Mouse (Mus musculus) embryonic facial prominence, embryonic 13.5 days (tissue): ENCODE data around the gene Ptgs2. TPM values are rescaled to one million over a fixed set of nuclear protein-coding genes. Genes with fewer than 3 reads are reported as not detected.
A peak's percentile ranks its signal among the peaks of the same experiment; 100 is the strongest.

ENCODE experiments used
- ATAC-seq: fragments of 200-750 bp; cut with Nextera tagmentation; 2 replicates; pipeline ENCODE4 v1.8.0; 2017; ENCODE audit warnings: low read depth; ENCODE audit not compliant: insufficient number of reproducible peaks, insufficient read depth, low FRiP score, low TSS enrichment
- H3K27ac ChIP-seq: fragments of 300-500 bp; sonication (generic); 2 replicates; pipeline ENCODE4 v1.5.1; 2015; ENCODE audit warnings: moderate library complexity, mild to moderate bottlenecking, inconsistent platforms
- H3K27me3 ChIP-seq: fragments of 300-500 bp; sonication (generic); 2 replicates; pipeline ENCODE4 v1.6.1; 2015; ENCODE audit warnings: mild to moderate bottlenecking, inconsistent platforms
- H3K36me3 ChIP-seq: fragments of 300-500 bp; sonication (generic); 2 replicates; pipeline ENCODE4 v1.6.1; 2015; ENCODE audit warnings: mild to moderate bottlenecking, inconsistent platforms
- H3K4me1 ChIP-seq: fragments of 300-500 bp; sonication (generic); 2 replicates; pipeline ENCODE4 v1.6.1; 2015; ENCODE audit warnings: inconsistent platforms
- H3K4me2 ChIP-seq: fragments of 300-500 bp; sonication (generic); 2 replicates; pipeline ENCODE4 v1.6.1; 2015; ENCODE audit warnings: moderate library complexity, mild to moderate bottlenecking, inconsistent platforms
- H3K4me3 ChIP-seq: fragments of 300-500 bp; sonication (generic); 2 replicates; pipeline ENCODE4 v1.5.1; 2015; ENCODE audit warnings: mild to moderate bottlenecking, inconsistent platforms
- H3K9ac ChIP-seq: fragments of 300-500 bp; sonication (generic); 2 replicates; pipeline ENCODE4 v1.6.1; 2015; ENCODE audit warnings: mild to moderate bottlenecking, inconsistent platforms
- H3K9me3 ChIP-seq: fragments of 300-500 bp; sonication (generic); 2 replicates; pipeline ENCODE4 v1.6.1; 2016; ENCODE audit warnings: inconsistent platforms
- WGBS: fragments of 180-500 bp; shearing (Covaris S2); methylation state at CpG from one replicate; pipeline ENCODE4 v1.1.7; 2015; ENCODE audit warnings: mixed read lengths; 5-methylcytosine and 5-hydroxymethylcytosine counted together
- polyA plus RNA-seq: library from polyadenylated mRNA; unstranded; fragments of >200 nt; fragmentation: Nextera tagmentation; extraction: Ambion mirVana; gene quantifications from 2 replicates; pipeline ENCODE4 v1.2.1, GENCODE M21; 2015

The Ptgs2 gene
- 0.11 and 0.22 TPM in 2 replicates for polyA plus RNA-seq

DNA sequence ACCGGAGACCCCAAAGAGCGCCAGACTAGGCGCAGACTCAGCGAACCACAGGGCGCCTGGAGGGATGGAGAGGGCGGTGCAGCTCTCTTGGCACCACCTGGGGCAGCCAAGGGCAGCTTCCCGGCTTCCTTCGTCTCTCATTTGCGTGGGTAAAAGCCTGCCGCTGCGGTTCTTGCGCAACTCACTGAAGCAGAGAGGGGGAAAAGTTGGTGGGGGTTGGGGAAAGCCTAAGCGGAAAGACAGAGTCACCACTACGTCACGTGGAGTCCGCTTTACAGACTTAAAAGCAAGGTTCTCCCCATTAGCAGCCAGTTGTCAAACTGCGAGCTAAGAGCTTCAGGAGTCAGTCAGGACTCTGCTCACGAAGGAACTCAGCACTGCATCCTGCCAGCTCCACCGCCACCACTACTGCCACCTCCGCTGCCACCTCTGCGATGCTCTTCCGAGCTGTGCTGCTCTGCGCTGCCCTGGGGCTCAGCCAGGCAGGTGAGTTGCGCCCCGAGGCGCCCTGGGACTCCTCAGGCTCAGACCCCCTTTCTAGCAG is at the start of gene Ptgs2:
Ptgs2 (plus strand) TSS at position 242 of the 544 bp plus-strand sequence.
- 1% methylated on average over 26 of the region's 26 CpGs for WGBS
- no peaks in the 10 kb centered on the region for H3K36me3 ChIP-seq
- H3K9ac ChIP-seq = peak within 1 kb of the TSS; percentile 73
- peak; percentile 84 for ATAC-seq
- H3K9me3 ChIP-seq = no peaks in the 10 kb centered on the region
- peak within 1 kb of the TSS; percentile 51 for H3K4me3 ChIP-seq
- H3K4me2 ChIP-seq = peak within 1 kb of the TSS; percentile 82
- H3K27ac ChIP-seq = no peak within 1 kb of the TSS
- H3K27me3 ChIP-seq = no peaks in the 10 kb centered on the region
- peaks cover 8% of the 10 kb centered on the region for H3K4me1 ChIP-seq

DNA sequence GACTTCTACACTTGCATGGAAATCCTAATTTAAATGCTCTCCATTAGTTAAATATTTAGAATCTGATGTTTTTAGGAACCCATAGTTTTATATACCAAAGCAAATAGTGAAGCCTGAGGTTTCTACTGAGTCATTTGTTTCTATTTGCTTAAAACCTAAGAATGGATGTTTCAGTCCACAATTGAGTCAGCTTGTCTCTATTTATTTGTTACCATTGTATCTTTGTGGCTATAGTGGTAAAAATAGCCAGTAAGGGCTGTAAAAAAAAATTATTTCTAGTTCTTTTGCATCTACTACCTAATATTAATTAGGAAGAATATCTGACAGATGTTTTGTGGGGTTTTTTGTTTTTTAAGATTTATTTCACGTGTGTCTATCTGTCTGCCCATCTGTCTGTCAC is 49.6 kb upstream of the Ptgs2 start:
- H3K4me2 ChIP-seq = no peak overlapping the region
- 78% methylated on average over 1 of the region's 1 CpGs for WGBS
- ATAC-seq = no peak

DNA sequence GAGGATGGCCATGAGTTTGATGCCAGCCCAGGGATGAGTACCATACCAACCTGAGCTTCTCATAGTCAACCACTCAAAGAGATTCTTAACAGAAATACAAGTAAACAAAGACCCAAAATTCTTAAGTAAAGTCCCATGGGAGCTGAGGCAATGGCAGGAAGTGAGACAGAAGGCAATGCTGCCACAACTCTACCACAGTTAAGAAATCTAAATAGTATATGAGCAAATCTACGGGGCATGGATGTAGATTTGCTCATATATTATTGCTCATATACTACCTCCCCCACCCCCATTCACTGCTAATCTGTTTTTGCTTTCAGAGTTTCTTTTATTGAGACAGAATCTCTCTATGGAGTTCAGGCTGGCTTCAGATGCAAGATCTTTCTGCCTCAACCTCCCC is 34.1 kb upstream of the Ptgs2 start:
- Histone ChIP-seq H3K27ac (no peak overlapping the region), H3K9me3 (no peaks in the 10 kb centered on the region), H3K4me3 (no peak overlapping the region), H3K36me3 (no peaks in the 10 kb centered on the region), H3K4me2 (no peak overlapping the region), H3K4me1 (no peaks in the 10 kb centered on the region), H3K27me3 (no peaks in the 10 kb centered on the region), H3K9ac (no peak overlapping the region)
- no peak for ATAC-seq
- WGBS = 83% methylated on average over 1 of the region's 1 CpGs

More for the DNA sequence above, 49.6 kb upstream of the Ptgs2 start:
- H3K4me3 ChIP-seq = no peak overlapping the region
- H3K9me3 ChIP-seq = no peaks in the 10 kb centered on the region
- no peaks in the 10 kb centered on the region for H3K27me3 ChIP-seq
- no peaks in the 10 kb centered on the region for H3K36me3 ChIP-seq
- no peak overlapping the region for H3K9ac ChIP-seq
- no peaks in the 10 kb centered on the region for H3K4me1 ChIP-seq
- no peak overlapping the region for H3K27ac ChIP-seq

DNA sequence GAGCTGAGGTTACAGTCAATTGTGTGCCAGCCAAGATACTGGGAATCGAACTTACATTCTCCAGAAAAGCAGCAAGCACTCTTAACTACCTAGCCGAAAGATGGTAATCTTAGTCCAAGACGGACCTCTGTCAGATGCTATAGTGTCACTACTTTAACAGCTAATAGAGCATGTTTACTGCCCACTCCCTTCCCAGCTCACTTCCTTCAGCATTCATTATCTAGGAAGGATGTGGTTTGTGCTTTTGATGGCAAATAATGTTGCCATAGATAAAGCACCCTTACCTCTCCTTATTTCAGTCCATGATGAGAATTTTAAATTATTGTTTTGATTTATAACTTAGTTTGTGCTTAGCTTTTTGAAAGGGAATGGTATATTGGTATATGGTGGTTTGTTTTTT is 27.0 kb upstream of the Ptgs2 start:
- Histone ChIP-seq H3K27ac (no peak overlapping the region), H3K4me1 (no peaks in the 10 kb centered on the region), H3K9me3 (no peaks in the 10 kb centered on the region), H3K9ac (no peak overlapping the region), H3K4me3 (no peak overlapping the region), H3K36me3 (no peaks in the 10 kb centered on the region), H3K27me3 (no peaks in the 10 kb centered on the region), H3K4me2 (no peak overlapping the region)
- ATAC-seq = no peak
- WGBS = 82% methylated on average over 3 of the region's 3 CpGs

DNA sequence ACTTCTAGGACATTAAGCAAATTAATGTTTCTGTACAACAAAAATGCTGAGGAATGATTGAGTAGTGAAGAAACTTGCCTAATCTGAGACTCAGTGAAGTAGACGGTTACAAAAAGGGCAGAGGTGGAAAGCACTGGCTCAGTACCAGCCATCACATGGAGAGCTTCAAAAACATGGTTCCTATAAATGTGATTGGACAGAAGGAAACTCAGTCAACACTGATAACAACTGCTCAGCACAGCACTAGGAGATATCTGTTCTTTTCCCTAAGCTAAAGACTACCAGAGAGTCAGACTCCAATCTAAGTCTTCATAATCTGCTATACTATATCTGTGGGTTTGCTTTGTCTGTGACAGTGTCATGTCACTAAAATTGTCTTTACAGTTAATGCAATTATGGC is 25.2 kb upstream of the Ptgs2 start:
- WGBS = 76% methylated on average over 1 of the region's 1 CpGs
- H3K36me3 ChIP-seq = no peaks in the 10 kb centered on the region
- no peak for ATAC-seq
- no peaks in the 10 kb centered on the region for H3K9me3 ChIP-seq
- H3K4me3 ChIP-seq = no peak overlapping the region
- H3K27me3 ChIP-seq = no peaks in the 10 kb centered on the region
- H3K27ac ChIP-seq = no peak overlapping the region
- H3K4me1 ChIP-seq = no peaks in the 10 kb centered on the region
- no peak overlapping the region for H3K4me2 ChIP-seq
- H3K9ac ChIP-seq = no peak overlapping the region

DNA sequence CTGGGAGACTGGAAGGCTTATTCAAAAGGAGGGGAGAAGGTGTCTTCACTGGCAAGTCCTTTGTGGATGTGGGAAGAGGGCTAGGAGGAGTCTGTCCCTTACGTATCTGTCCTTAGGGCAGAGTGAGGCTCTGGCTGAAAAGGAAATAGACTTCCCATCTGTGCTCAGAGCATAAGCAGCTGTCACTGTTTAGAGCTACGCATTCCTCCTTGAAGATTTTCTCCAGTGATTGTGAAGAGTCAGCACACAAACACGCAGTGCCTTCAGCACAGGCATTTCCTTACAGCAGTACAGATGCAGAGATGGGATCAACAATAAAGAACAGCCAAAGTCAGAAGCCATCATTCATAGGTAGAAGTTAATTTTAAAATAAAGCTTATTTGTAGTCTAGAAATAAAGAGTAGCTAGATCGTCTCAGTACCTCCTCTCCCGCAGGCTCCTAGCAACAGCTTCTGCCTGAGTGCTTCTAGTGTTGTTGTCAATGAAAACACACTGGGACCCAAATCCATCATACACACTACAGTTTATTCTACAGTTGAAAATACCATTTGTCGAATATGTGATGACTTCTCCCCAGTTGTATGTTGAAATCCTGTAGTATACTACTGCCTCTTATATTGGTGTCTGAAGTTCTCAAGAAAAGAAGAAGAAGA is 10.7 kb upstream of the Ptgs2 start:
- Histone ChIP-seq H3K4me3 (no peak overlapping the region), H3K27me3 (no peaks in the 10 kb centered on the region), H3K4me2 (no peak overlapping the region), H3K36me3 (no peaks in the 10 kb centered on the region), H3K27ac (no peak overlapping the region), H3K9me3 (no peaks in the 10 kb centered on the region), H3K9ac (no peak overlapping the region), H3K4me1 (no peaks in the 10 kb centered on the region)
- no peak for ATAC-seq
- WGBS = 52% methylated on average over 6 of the region's 6 CpGs

DNA sequence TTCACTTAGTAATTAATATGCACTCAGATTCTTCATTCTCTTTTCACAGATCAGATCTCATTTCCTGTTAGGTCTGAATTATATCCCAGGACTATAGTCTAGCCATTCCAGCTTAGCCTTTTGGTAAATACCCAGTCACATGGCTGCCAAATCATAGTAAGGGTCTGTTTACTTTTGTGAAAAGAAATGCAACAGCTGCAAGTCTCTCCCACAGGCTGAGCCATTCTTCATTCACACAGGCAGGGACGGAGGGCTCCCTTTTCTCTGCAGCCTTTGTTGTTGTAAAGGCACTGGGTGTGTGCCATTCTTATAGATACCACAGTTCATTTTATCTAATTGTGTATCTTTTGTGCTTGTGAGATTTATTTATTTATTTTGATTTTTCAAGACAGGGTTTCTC is 9.6 kb upstream of the Ptgs2 start:
- no peaks in the 10 kb centered on the region for H3K27me3 ChIP-seq
- no peaks in the 10 kb centered on the region for H3K9me3 ChIP-seq
- no peak overlapping the region for H3K4me2 ChIP-seq
- WGBS = 50% methylated on average over 1 of the region's 1 CpGs
- H3K36me3 ChIP-seq = no peaks in the 10 kb centered on the region
- no peak overlapping the region for H3K4me3 ChIP-seq
- no peaks in the 10 kb centered on the region for H3K4me1 ChIP-seq
- ATAC-seq = no peak
- H3K9ac ChIP-seq = no peak overlapping the region
- no peak overlapping the region for H3K27ac ChIP-seq

DNA sequence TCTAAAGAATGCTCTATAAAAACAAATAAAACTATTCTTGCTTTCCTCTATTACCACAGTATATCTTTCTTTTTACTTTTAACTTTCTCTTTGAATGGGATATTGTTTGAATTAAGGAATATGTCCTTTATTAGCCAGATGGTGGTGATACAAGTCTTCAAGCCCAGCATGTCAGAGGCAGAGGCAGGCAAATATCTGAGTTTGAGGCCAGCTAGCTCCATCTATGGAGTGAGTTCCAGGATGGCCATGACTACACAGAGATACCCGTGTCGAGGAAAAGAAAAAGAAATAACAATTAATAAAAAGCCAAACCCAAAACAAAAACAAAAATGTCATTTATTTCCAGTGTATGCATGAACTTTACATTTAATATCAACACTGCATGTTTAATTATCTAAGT is 2.8 kb upstream of the Ptgs2 start:
- Histone ChIP-seq H3K9ac (no peak overlapping the region), H3K4me1 (peaks cover 8% of the 10 kb centered on the region), H3K36me3 (no peaks in the 10 kb centered on the region), H3K4me3 (no peak overlapping the region), H3K9me3 (no peaks in the 10 kb centered on the region), H3K4me2 (no peak overlapping the region), H3K27ac (no peak overlapping the region), H3K27me3 (no peaks in the 10 kb centered on the region)
- ATAC-seq = no peak
- 86% methylated on average over 2 of the region's 2 CpGs for WGBS

DNA sequence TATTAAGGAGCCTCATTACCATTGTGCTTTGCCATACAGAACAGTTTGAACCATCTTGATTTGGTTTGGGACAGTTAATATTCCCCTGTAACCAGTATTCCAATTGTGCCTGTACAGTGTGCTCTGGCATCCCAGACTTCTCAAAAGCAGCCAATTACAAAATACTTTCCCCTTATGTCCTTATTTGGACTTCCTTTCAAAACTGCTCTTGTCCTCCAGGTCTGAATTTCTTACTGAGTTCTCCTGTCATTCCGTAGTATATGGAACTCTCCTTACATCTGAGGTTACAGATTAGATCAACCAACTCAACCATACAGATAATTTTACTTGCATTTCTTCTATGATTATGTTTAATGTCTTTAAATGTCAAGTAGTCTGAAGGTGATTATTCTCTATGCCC is 2.1 kb upstream of the Ptgs2 start:
- no peak overlapping the region for H3K4me2 ChIP-seq
- H3K4me3 ChIP-seq = no peak overlapping the region
- no peak overlapping the region for H3K9ac ChIP-seq
- H3K9me3 ChIP-seq = no peaks in the 10 kb centered on the region
- no peaks in the 10 kb centered on the region for H3K36me3 ChIP-seq
- H3K27ac ChIP-seq = no peak overlapping the region
- WGBS = 40% methylated on average over 1 of the region's 1 CpGs
- ATAC-seq = no peak
- no peaks in the 10 kb centered on the region for H3K27me3 ChIP-seq
- peaks cover 8% of the 10 kb centered on the region for H3K4me1 ChIP-seq

DNA sequence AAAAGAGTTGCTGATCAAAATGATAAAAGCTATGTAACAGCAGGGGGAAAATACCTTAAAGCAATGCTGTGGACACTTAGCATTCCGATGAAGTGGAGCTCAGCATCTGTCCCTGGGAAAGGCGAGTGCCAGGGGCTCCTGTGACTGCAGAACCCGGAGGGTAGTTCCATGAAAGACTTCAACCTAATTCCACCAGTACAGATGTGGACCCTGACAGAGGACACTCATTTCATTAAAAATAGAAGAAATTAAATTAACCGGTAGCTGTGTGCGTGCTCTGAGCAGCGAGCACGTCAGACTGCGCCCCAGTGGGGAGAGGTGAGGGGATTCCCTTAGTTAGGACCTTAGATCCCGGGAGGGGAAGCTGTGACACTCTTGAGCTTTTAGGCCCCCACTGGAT is 457 bp upstream of the Ptgs2 start:
- peak overlapping the region; percentile 73 for H3K9ac ChIP-seq
- H3K4me1 ChIP-seq = peaks cover 8% of the 10 kb centered on the region
- H3K9me3 ChIP-seq = no peaks in the 10 kb centered on the region
- H3K4me2 ChIP-seq = peak overlapping the region; percentile 82
- peak overlapping the region; percentile 51 for H3K4me3 ChIP-seq
- H3K27ac ChIP-seq = no peak overlapping the region
- WGBS = under 1% methylated on average over 9 of the region's 9 CpGs
- no peaks in the 10 kb centered on the region for H3K36me3 ChIP-seq
- no peaks in the 10 kb centered on the region for H3K27me3 ChIP-seq
- ATAC-seq = no peak

DNA sequence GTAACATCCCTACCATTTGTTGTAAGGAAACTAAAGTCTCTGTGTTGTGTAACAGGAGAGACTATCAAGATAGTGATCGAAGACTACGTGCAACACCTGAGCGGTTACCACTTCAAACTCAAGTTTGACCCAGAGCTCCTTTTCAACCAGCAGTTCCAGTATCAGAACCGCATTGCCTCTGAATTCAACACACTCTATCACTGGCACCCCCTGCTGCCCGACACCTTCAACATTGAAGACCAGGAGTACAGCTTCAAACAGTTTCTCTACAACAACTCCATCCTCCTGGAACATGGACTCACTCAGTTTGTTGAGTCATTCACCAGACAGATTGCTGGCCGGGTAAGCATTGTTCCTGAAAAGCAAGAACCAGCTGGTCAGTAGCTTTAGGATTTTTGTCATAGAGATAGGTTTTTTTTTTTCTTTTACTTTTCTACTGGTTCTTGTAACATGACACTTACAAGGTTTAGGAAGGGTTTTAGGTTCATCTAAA is 4.4 kb downstream of the Ptgs2 start:
- WGBS = 86% methylated on average over 6 of the region's 6 CpGs

DNA sequence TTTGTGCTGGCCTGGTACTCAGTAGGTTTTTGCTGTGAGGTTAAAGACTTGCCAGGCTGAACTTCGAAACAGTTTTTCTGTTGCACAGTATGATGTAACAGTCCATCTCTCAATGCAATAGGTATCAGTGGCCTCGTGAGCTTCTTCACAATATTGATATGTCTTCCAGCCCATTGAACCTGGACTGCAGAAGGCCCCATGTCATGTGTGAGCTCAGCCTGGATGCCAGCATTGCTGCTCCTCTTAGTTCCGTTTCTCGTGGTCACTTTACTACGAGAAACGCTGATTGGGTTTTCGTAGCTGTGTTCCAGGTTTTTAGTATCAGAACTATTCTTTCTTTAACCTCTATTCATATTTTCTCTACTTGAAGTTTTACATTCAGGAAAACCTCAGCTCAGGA is 6.9 kb downstream of the Ptgs2 start:
- no peak overlapping the region for H3K9ac ChIP-seq
- WGBS = 89% methylated on average over 7 of the region's 7 CpGs
- no peak overlapping the region for H3K4me2 ChIP-seq
- no peak for ATAC-seq
- no peak overlapping the region for H3K4me3 ChIP-seq
- H3K27ac ChIP-seq = no peak overlapping the region
- no peaks in the 10 kb centered on the region for H3K27me3 ChIP-seq
- H3K36me3 ChIP-seq = no peaks in the 10 kb centered on the region
- no peaks in the 10 kb centered on the region for H3K9me3 ChIP-seq
- H3K4me1 ChIP-seq = no peaks in the 10 kb centered on the region

More for the DNA sequence above, 4.4 kb downstream of the Ptgs2 start:
- ATAC-seq = no peak
- Histone ChIP-seq H3K4me3 (no peak overlapping the region), H3K4me1 (peaks cover 7% of the 10 kb centered on the region), H3K27me3 (no peaks in the 10 kb centered on the region), H3K36me3 (no peaks in the 10 kb centered on the region), H3K9ac (no peak overlapping the region), H3K27ac (no peak overlapping the region), H3K4me2 (no peak overlapping the region), H3K9me3 (no peaks in the 10 kb centered on the region)
